Mouse (Mus musculus): ENCODE data around the gene Ankrd13a. TPM values are rescaled to one million over a fixed set of nuclear protein-coding genes. Genes with fewer than 3 reads are reported as not detected.

Ankrd13a gene
- total and polyA plus RNA-seq, 2 experiments from 2014 or later: 23.8 to 42.8 TPM

DNA sequence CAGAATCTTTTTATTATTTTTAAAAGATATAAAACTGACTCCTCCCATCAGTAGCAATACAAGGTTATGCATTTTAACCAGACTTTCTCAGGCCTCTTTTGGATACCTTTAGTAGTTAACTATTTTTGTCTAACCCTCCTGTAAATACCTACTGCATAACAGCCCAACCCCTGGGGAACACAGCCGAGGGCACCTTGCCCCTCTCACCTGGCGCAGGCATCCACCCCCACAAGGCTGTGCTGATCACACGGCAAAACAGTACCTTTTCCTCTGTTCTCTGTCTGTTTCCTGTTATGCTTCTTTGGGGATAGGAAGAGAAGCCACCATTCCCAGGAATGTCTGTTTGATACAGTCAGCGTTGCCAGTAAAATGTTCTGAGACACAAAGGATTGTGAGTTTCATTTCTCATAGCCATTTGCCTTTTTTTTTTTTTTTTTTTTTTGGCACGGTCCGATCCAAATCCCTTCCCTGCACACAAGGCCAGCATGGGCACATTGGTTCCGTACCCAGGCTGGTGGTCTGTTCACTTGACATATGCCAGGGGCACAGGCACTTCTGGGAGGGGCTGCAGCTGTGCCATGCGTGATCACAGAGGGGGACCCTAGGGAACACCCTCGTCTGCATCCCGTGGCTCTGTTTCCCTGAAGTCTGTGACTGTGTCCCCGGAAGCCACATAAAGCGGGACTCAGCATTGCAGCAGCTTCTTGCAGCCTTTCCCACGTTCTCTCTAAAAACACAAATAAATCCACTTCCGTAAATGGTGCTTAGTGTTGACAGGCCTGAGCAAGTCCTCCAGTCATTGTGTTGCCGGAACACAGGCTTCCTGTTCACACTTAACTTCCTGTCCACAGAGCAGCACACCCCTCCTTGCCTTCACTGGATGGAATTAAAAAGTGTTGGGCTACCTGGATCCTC lies 31.2 kb downstream of the Ankrd13a start:
- no peak overlapping the region for H3K4me3 ChIP-seq (ENCODE audit: low read depth, low read length)
- WGBS: 53% methylated on average over 15 of the region's 15 CpGs
- ATAC-seq (ENCODE audit: insufficient read depth, low read depth): peak; percentile 44; the same call in 1 of the 2 replicates
- peaks cover 22% of the 10 kb centered on the region for H3K4me1 ChIP-seq (ENCODE audit: control insufficient read depth, insufficient read depth)
- TF ChIP-seq EP300 (IDR thresholded peaks at IDR 0.05; ENCODE audit: low read depth) (no peak), CTCF (IDR thresholded peaks at IDR 0.05; ENCODE audit: low read depth) (no peak)
- H3K9me3 ChIP-seq (replicated peaks; ENCODE audit: control insufficient read depth, low read length): no peaks in the 10 kb centered on the region
- peak overlapping the region; percentile 84 for H3K27ac ChIP-seq (ENCODE audit: low read depth)
- H3K36me3 ChIP-seq (replicated peaks; ENCODE audit: control insufficient read depth, insufficient read depth, low read length): peaks cover 38% of the 10 kb centered on the region
- DNase-seq (ENCODE audit: low spot score): peak; percentile 72
- peak overlapping the region; percentile 27; the same call in 1 of the 2 replicates for H3K9ac ChIP-seq (replicated peaks; ENCODE audit: low read depth, low read length)
- H3K4me2 ChIP-seq (ENCODE audit: low read depth, low read length): peak overlapping the region; percentile 30
- no peaks in the 10 kb centered on the region for H3K27me3 ChIP-seq (ENCODE audit: control insufficient read depth, insufficient read depth, low read length)

DNA sequence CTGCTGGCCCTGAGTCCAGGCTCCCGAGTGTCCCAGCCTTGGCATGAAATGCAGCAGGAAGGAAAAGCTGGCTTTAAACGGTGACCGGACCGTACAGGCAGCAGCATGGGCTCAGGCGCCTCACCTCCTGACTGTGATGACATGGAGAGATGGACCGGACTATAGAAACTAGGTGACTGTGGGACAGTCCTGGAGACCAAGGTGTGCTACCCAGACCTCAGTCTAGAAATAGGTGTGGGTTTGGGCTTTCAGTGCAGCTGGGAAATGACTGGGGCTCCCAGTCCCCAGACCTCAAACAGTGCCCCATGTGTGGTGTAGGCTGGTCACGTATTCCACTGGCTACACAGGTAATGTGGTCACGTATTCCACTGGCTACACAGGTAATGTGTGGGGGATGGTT lies 32.2 kb downstream of the Ankrd13a start:
- peak overlapping the region; percentile 30 for H3K4me2 ChIP-seq (ENCODE audit: low read depth, low read length)
- H3K4me1 ChIP-seq (ENCODE audit: control insufficient read depth, insufficient read depth): peaks cover 22% of the 10 kb centered on the region
- H3K9me3 ChIP-seq (replicated peaks; ENCODE audit: control insufficient read depth, low read length): no peaks in the 10 kb centered on the region
- no peak overlapping the region for H3K4me3 ChIP-seq (ENCODE audit: low read depth, low read length)
- ATAC-seq (ENCODE audit: insufficient read depth, low read depth): no peak
- TF ChIP-seq EP300 (IDR thresholded peaks at IDR 0.05; ENCODE audit: low read depth): no peak
- no peak for TF ChIP-seq CTCF (IDR thresholded peaks at IDR 0.05; ENCODE audit: low read depth)
- H3K27me3 ChIP-seq (ENCODE audit: control insufficient read depth, insufficient read depth, low read length): no peaks in the 10 kb centered on the region
- WGBS: 59% methylated on average over 8 of the region's 8 CpGs
- DNase-seq (ENCODE audit: low spot score): no peak
- H3K9ac ChIP-seq (replicated peaks; ENCODE audit: low read depth, low read length): no peak overlapping the region; the same call in 1 of the 2 replicates
- peaks cover 35% of the 10 kb centered on the region for H3K36me3 ChIP-seq (replicated peaks; ENCODE audit: control insufficient read depth, insufficient read depth, low read length)
- H3K27ac ChIP-seq (ENCODE audit: low read depth): peak overlapping the region; percentile 84

DNA sequence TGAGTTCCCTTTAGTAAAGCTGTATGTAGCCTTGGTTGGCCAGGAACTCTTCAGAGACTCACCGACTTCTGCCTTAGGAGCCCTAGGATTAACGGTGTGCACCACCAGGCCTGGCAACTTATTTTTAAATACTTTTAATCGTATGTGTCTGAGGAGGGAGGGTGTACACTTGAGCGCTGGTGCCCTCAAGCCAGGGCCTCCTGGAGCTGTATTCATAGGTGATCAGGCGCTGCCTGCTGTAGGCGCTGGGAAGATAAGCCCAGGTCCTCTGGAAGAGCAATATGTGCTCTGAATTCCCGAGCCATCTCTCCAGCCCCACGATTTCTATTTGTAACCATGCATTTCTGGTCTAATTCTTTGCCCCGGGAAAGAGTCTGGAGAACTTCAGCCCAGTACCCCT lies 32.6 kb downstream of the Ankrd13a start:
- peaks cover 22% of the 10 kb centered on the region for H3K4me1 ChIP-seq (ENCODE audit: control insufficient read depth, insufficient read depth)
- DNase-seq (ENCODE audit: low spot score) (no peak), ATAC-seq (ENCODE audit: insufficient read depth, low read depth) (peak; percentile 32; the same call in 1 of the 2 replicates)
- no peaks in the 10 kb centered on the region for H3K27me3 ChIP-seq (ENCODE audit: control insufficient read depth, insufficient read depth, low read length)
- no peaks in the 10 kb centered on the region for H3K9me3 ChIP-seq (replicated peaks; ENCODE audit: control insufficient read depth, low read length)
- peak overlapping the region; percentile 35 for H3K4me2 ChIP-seq (ENCODE audit: low read depth, low read length)
- peak overlapping the region; percentile 84 for H3K27ac ChIP-seq (ENCODE audit: low read depth)
- H3K9ac ChIP-seq (replicated peaks; ENCODE audit: low read depth, low read length): no peak overlapping the region
- TF ChIP-seq CTCF (IDR thresholded peaks at IDR 0.05; ENCODE audit: low read depth): no peak
- TF ChIP-seq EP300 (IDR thresholded peaks at IDR 0.05; ENCODE audit: low read depth): no peak
- peaks cover 30% of the 10 kb centered on the region for H3K36me3 ChIP-seq (replicated peaks; ENCODE audit: control insufficient read depth, insufficient read depth, low read length)
- WGBS: 20% methylated on average over 9 of the region's 9 CpGs
- H3K4me3 ChIP-seq (ENCODE audit: low read depth, low read length): no peak overlapping the region

DNA sequence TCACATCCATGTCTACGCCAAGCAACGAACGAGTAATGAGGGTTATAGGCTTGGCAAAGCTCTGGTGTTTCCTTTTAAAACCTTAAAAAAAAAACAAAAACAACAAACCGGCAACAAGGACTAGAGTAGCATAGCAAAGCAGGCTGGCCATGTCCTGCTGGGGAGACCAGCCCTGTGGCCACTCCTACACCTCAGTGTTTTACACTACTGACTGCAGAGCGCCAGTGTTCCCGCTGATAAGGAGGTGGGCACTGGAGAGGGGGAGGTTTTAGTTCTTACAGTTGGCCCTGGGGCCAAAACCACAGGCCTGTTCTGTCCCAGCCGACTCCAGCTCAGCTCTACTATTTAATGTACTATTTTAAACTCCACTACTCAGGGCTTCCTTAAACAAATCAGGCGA lies 33.0 kb downstream of the Ankrd13a start:
- TF ChIP-seq EP300 (IDR thresholded peaks at IDR 0.05; ENCODE audit: low read depth): no peak
- no peak for TF ChIP-seq CTCF (IDR thresholded peaks at IDR 0.05; ENCODE audit: low read depth)
- H3K9ac ChIP-seq (replicated peaks; ENCODE audit: low read depth, low read length): no peak overlapping the region
- H3K4me3 ChIP-seq (ENCODE audit: low read depth, low read length): no peak overlapping the region
- H3K27ac ChIP-seq (ENCODE audit: low read depth): peak overlapping the region; percentile 84
- peaks cover 27% of the 10 kb centered on the region for H3K36me3 ChIP-seq (replicated peaks; ENCODE audit: control insufficient read depth, insufficient read depth, low read length)
- DNase-seq (ENCODE audit: low spot score): peak; percentile 69
- WGBS: 11% methylated on average over 8 of the region's 8 CpGs
- peaks cover 25% of the 10 kb centered on the region for H3K4me1 ChIP-seq (ENCODE audit: control insufficient read depth, insufficient read depth)
- H3K9me3 ChIP-seq (replicated peaks; ENCODE audit: control insufficient read depth, low read length): no peaks in the 10 kb centered on the region
- no peaks in the 10 kb centered on the region for H3K27me3 ChIP-seq (ENCODE audit: control insufficient read depth, insufficient read depth, low read length)
- ATAC-seq (ENCODE audit: insufficient read depth, low read depth): peak; percentile 76
- peak overlapping the region; percentile 35 for H3K4me2 ChIP-seq (ENCODE audit: low read depth, low read length)

DNA sequence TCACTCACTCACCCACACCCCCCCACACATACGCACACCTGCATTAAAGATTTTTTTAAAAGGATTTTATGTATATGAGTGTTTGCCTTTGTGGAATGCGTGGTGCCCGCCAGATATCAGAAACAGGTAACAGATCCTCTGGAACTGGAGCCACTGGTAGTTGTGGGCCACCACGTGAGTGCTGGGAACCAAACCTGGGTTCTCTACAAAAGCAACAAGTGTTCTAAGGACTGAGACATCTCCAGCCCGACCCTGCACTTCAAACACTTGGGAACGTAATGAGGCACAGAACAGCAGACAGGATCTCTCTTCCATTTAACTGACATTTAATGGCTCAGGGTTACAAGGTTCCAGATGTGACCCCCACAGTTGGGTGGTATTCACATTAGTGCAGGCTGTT lies 33.4 kb downstream of the Ankrd13a start:
- TF ChIP-seq EP300 (IDR thresholded peaks at IDR 0.05; ENCODE audit: low read depth) (no peak), CTCF (IDR thresholded peaks at IDR 0.05; ENCODE audit: low read depth) (no peak)
- peaks cover 22% of the 10 kb centered on the region for H3K36me3 ChIP-seq (replicated peaks; ENCODE audit: control insufficient read depth, insufficient read depth, low read length)
- peak overlapping the region; percentile 84 for H3K27ac ChIP-seq (ENCODE audit: low read depth)

More for the DNA sequence above, 33.4 kb downstream of the Ankrd13a start:
- H3K27me3 ChIP-seq (ENCODE audit: control insufficient read depth, insufficient read depth, low read length): no peaks in the 10 kb centered on the region
- H3K4me3 ChIP-seq (ENCODE audit: low read depth, low read length): no peak overlapping the region
- DNase-seq (ENCODE audit: low spot score) (no peak), ATAC-seq (ENCODE audit: insufficient read depth, low read depth) (no peak)
- WGBS: 61% methylated on average over 6 of the region's 6 CpGs
- H3K4me2 ChIP-seq (ENCODE audit: low read depth, low read length): no peak overlapping the region
- no peaks in the 10 kb centered on the region for H3K9me3 ChIP-seq (replicated peaks; ENCODE audit: control insufficient read depth, low read length)
- peaks cover 25% of the 10 kb centered on the region for H3K4me1 ChIP-seq (ENCODE audit: control insufficient read depth, insufficient read depth)
- no peak overlapping the region for H3K9ac ChIP-seq (replicated peaks; ENCODE audit: low read depth, low read length)

All from heart, postnatal 0 days (tissue).